Mouse (Mus musculus): Measurements from ENCODE around the gene Il10ra.

Gene Il10ra

GRCm38 (mm10) chr9:45259065-45259464, 9.9 kb downstream of the Il10ra start:
- no peak for DNase-seq (ENCODE audit: low spot score in 2 of 2)

- no peak for DNase-seq (ENCODE audit: low spot score in 2 of 2)
These were observed 13.0 kb downstream of the Il10ra start for GRCm38 (mm10) chr9:45255967-45256366.

GRCm38 (mm10) chr9:45255431-45255830, 13.5 kb downstream of the Il10ra start:
- no peak for DNase-seq (ENCODE audit: low spot score in 2 of 2)

- DNase-seq (ENCODE audit: low spot score in 2 of 2), result no peak
These were observed 14.3 kb downstream of the Il10ra start for GRCm38 (mm10) chr9:45254605-45255004.

GRCm38 (mm10) chr9:45254021-45254420, 14.9 kb downstream of the Il10ra start:
- no peak for DNase-seq (ENCODE audit: low spot score in 2 of 2)

- no peak for DNase-seq (ENCODE audit: low spot score in 2 of 2)
These were observed 16.6 kb downstream of the Il10ra start for GRCm38 (mm10) chr9:45252395-45252794.

GRCm38 (mm10) chr9:45251990-45252389, 17.0 kb downstream of the Il10ra start:
- DNase-seq (ENCODE audit: low spot score in 2 of 2), result no peak

- no peak for DNase-seq (ENCODE audit: low spot score in 2 of 2)
These were observed 17.7 kb downstream of the Il10ra start for GRCm38 (mm10) chr9:45251281-45251680.

- DNase-seq (ENCODE audit: low spot score in 2 of 2), result no peak
These were observed 18.6 kb downstream of the Il10ra start for GRCm38 (mm10) chr9:45250306-45250705.

- DNase-seq (ENCODE audit: low spot score in 2 of 2), result no peak
These were observed 21.4 kb downstream of the Il10ra start for GRCm38 (mm10) chr9:45247536-45247935.

- DNase-seq (ENCODE audit: low spot score in 2 of 2), result peak in 1 of 2 experiments; percentile 31
These were observed 22.9 kb downstream of the Il10ra start for GRCm38 (mm10) chr9:45246060-45246459.

GRCm38 (mm10) chr9:45245432-45245831, 23.5 kb downstream of the Il10ra start:
- DNase-seq (ENCODE audit: low spot score in 2 of 2), result no peak

GRCm38 (mm10) chr9:45241397-45241796, 27.6 kb downstream of the Il10ra start:
- no peak for DNase-seq (ENCODE audit: low spot score in 2 of 2)

- DNase-seq (ENCODE audit: low spot score in 2 of 2), result no peak
These were observed 32.2 kb downstream of the Il10ra start for GRCm38 (mm10) chr9:45236744-45237143.

- DNase-seq (ENCODE audit: low spot score in 2 of 2), result no peak
These were observed 33.2 kb downstream of the Il10ra start for GRCm38 (mm10) chr9:45235668-45236227.

GRCm38 (mm10) chr9:45229359-45229758, 39.6 kb downstream of the Il10ra start:
- DNase-seq (ENCODE audit: low spot score in 2 of 2), result no peak

GRCm38 (mm10) chr9:45221567-45221966, 47.4 kb downstream of the Il10ra start:
- DNase-seq (ENCODE audit: low spot score in 2 of 2), result peak; percentile 72 to 87

- no peak for DNase-seq (ENCODE audit: low spot score in 2 of 2)
These were observed 49.3 kb downstream of the Il10ra start for GRCm38 (mm10) chr9:45219644-45220043.

GRCm38 (mm10) chr9:45215526-45216179, 53.3 kb downstream of the Il10ra start:
- no peak for DNase-seq (ENCODE audit: low spot score in 2 of 2)

- no peak for DNase-seq (ENCODE audit: low spot score in 2 of 2)
These were observed 56.9 kb downstream of the Il10ra start for GRCm38 (mm10) chr9:45212001-45212400.

- no peak for DNase-seq (ENCODE audit: low spot score in 2 of 2)
These were observed 61.8 kb downstream of the Il10ra start for GRCm38 (mm10) chr9:45207015-45207743.

- DNase-seq (ENCODE audit: low spot score in 2 of 2), result no peak
These were observed 62.8 kb downstream of the Il10ra start for GRCm38 (mm10) chr9:45206121-45206520.

- no peak for DNase-seq (ENCODE audit: low spot score in 2 of 2)
These were observed 63.8 kb downstream of the Il10ra start for GRCm38 (mm10) chr9:45205143-45205542.

All from frontal cortex, postnatal 10 days (tissue).